Mouse (Mus musculus) heart, adult 2 months (tissue): ENCODE results near the gene Patl1.

Source experiments
- CTCF ChIP-seq: fragments of 200-600 bp; IDR thresholded peaks from 2 replicates; pipeline ENCODE4 v1.8.1; 2022; ENCODE audit warnings: antibody characterized with exemption, mild to moderate bottlenecking, moderate library complexity
- POLR2A ChIP-seq: fragments of 200-500 bp; IDR thresholded peaks from 2 replicates; pipeline ENCODE4 v1.6.1; 2011; ENCODE audit warnings: mild to moderate bottlenecking, low read depth, low read length, control low read depth; ENCODE audit not compliant: insufficient read depth

- TF ChIP-seq CTCF: no peak
- TF ChIP-seq POLR2A: no peak
These were observed 77.1 kb downstream of the Patl1 start for GRCm38 (mm10) chr19:11989334-11989733.
